Mouse (Mus musculus): ENCODE results near the gene Slc27a5.

Gene Slc27a5

DNA sequence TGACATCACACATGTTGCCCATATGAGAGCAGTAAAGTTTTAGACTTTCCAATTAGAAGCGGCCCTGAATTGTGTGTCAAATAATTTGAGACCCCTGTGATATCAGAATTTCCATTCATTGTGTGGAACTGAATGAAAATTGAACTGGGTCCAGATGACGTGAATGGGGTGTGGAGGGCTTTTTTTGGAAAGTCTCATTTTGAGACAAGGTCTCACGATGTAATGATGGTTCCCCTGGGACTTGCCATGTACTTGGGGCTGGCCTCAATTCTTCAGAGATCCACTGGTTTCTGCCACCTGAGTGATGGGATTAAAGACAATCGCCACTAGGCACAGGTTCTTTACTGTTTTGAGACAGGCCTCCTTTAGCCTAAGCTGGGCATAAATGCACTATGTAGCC is 57.4 kb downstream of the Slc27a5 start:
- TF ChIP-seq GATA4 (IDR thresholded peaks at IDR 0.05; ENCODE audit: insufficient replicate concordance, low read length): no peak

Measured in liver, adult (tissue).